Mouse (Mus musculus) kidney, embryonic 14.5 days (tissue): ENCODE data around the gene Cdh4. TPM values are rescaled to one million over a fixed set of nuclear protein-coding genes. Genes with fewer than 3 reads are reported as not detected.

Experiments
- ATAC-seq: fragments of 200-750 bp; cut with Nextera tagmentation; 2 replicates; pipeline ENCODE4 v1.8.0; 2017; ENCODE audit warnings: moderate number of reproducible peaks, mild to moderate bottlenecking, moderate TSS enrichment, moderate library complexity; ENCODE audit not compliant: low FRiP score, low TSS enrichment
- H3K27ac ChIP-seq: fragments of 300-500 bp; sonication (generic); 2 replicates; pipeline ENCODE4 v1.5.1; 2014; ENCODE audit warnings: low read depth, mild to moderate bottlenecking, low read length, moderate library complexity, mixed read lengths
- H3K27me3 ChIP-seq: fragments of 300-500 bp; sonication (generic); 2 replicates; pipeline ENCODE4 v1.6.1; 2014; ENCODE audit warnings: mild to moderate bottlenecking, low read length; ENCODE audit not compliant: control insufficient read depth, insufficient read depth
- H3K36me3 ChIP-seq: fragments of 300-500 bp; sonication (generic); 2 replicates; pipeline ENCODE4 v1.6.1; 2014; ENCODE audit warnings: low read length, mixed read lengths; ENCODE audit not compliant: control insufficient read depth, insufficient read depth
- H3K4me1 ChIP-seq: fragments of 300-500 bp; sonication (generic); 2 replicates; pipeline ENCODE4 v1.6.1; 2014; ENCODE audit warnings: low read length, mixed read lengths; ENCODE audit not compliant: control insufficient read depth, insufficient read depth
- H3K4me2 ChIP-seq: fragments of 300-500 bp; sonication (generic); replicated peaks from 2 replicates; pipeline ENCODE4 v1.6.1; 2014; ENCODE audit warnings: low read depth, mild to moderate bottlenecking, low read length
- H3K4me3 ChIP-seq: fragments of 300-500 bp; sonication (generic); 2 replicates; pipeline ENCODE4 v1.5.1; 2014; ENCODE audit warnings: mild to moderate bottlenecking, low read length
- H3K9ac ChIP-seq: fragments of 300-500 bp; sonication (generic); 2 replicates; pipeline ENCODE4 v1.6.1; 2014; ENCODE audit warnings: low read depth, mild to moderate bottlenecking, low read length, moderate library complexity
- H3K9me3 ChIP-seq: fragments of 300-500 bp; sonication (generic); 2 replicates; pipeline ENCODE4 v1.6.1; 2016; ENCODE audit warnings: low read length; ENCODE audit not compliant: control insufficient read depth
- WGBS: fragments of 180-500 bp; shearing (Covaris S2); extraction: QIAGEN DNeasy Blood & Tissue Kit; methylation state at CpG from one replicate; pipeline ENCODE4 v1.1.7; 2014; 5-methylcytosine and 5-hydroxymethylcytosine counted together
- polyA plus RNA-seq: library from polyadenylated mRNA; unstranded; fragments of >200 nt; fragmentation: Nextera tagmentation; extraction: Ambion mirVana; gene quantifications from 2 replicates; pipeline ENCODE4 v1.2.1, GENCODE M21; 2014

The Cdh4 gene
- polyA plus RNA-seq, 1 experiment from 2014 or later: 19.4 TPM

DNA sequence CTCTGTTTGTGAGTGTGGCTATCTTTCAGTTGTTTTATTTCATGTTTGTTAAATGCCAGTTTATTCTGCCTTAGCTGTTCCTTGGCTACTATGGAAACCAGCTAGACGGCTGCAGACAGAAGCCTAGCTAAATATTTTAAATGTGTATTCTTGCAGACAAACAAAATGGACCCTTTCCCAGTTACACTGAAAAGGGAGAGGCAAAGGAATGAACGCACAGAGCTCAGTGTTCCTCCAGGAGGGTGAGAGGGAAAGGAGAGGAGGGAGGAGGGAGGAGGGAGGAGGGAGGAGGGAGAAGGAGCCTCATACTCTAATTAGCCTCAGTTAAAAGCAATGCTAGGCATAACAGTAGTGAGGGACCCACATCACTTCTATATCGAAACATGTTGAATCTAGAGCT lies 348.5 kb downstream of the Cdh4 start:
- H3K4me2 ChIP-seq: no peak overlapping the region
- H3K9me3 ChIP-seq: no peaks in the 10 kb centered on the region
- no peaks in the 10 kb centered on the region for H3K27me3 ChIP-seq
- no peak overlapping the region for H3K27ac ChIP-seq
- no peak for ATAC-seq
- WGBS: 66% methylated on average over 3 of the region's 3 CpGs
- H3K9ac ChIP-seq: no peak overlapping the region
- no peaks in the 10 kb centered on the region for H3K36me3 ChIP-seq
- peaks cover 9% of the 10 kb centered on the region; the same call in 1 of the 2 replicates for H3K4me1 ChIP-seq
- no peak overlapping the region for H3K4me3 ChIP-seq

DNA sequence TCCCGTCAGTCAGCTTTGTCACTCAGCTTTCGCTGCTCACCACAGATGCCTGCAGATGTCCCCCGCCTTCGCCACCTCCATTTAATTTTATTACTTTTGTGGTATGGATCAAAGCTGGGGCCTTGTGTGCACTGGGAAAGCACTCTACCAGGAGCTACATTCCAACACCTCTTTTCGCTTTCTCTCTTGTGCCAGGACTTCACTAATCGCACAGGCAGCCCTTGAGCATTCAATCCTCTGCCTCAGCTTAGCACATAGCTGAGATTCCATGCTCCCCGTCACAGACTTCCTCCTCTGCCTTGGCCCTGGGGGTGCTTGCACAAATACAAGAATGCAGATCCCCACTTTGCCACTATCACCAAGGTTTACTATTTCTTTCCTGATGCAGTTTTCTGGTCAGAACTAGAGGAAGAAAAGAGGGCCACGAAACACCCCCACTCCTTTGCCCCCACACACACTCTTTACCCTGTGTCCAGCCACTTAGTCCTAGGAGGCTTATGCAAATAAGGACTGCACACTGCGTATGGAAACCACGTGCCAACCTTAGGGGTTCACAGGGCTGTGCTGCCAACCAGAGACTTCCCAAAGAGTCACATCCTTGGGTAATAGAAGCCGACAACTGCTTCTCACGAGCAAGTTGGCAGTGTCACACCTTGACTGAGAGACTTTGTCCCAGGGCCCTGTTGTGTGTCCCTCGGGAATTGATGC lies 350.3 kb downstream of the Cdh4 start:
- ATAC-seq: no peak
- Histone ChIP-seq H3K27me3 (no peaks in the 10 kb centered on the region), H3K4me2 (no peak overlapping the region), H3K9me3 (no peaks in the 10 kb centered on the region), H3K4me1 (0 out of 2 replicates have a peak, but pooled peaks cover 2% of the 10 kb centered on the region), H3K9ac (no peak overlapping the region), H3K4me3 (no peak overlapping the region), H3K27ac (no peak overlapping the region), H3K36me3 (no peaks in the 10 kb centered on the region)
- WGBS: 49% methylated on average over 13 of the region's 13 CpGs

DNA sequence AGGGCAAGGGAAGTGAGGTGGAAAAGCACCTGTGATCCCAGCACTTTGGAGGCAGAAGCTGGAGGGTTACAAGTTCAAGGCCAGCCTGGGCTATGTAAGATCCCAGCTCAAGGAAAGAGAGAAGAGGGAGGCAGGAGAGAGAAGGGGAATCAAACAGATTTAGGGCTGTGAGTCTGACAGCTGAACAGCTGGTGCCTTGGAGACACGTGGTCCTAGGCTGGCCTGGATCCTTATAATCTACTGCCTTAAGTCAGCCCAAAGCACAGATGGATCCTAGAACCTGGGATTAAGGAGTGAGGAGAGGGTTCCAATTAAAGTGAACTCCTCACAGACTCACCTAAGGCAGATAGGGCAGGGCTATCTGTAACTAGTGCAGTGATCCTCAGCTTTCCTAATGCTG lies 352.1 kb downstream of the Cdh4 start:
- H3K36me3 ChIP-seq: no peaks in the 10 kb centered on the region
- H3K27me3 ChIP-seq: no peaks in the 10 kb centered on the region
- no peaks in the 10 kb centered on the region for H3K9me3 ChIP-seq
- no peak overlapping the region for H3K4me2 ChIP-seq
- no peak overlapping the region for H3K4me3 ChIP-seq
- H3K9ac ChIP-seq: no peak overlapping the region
- WGBS: 45% methylated on average over 1 of the region's 1 CpGs
- H3K4me1 ChIP-seq: no peaks in the 10 kb centered on the region
- ATAC-seq: no peak
- no peak overlapping the region for H3K27ac ChIP-seq

DNA sequence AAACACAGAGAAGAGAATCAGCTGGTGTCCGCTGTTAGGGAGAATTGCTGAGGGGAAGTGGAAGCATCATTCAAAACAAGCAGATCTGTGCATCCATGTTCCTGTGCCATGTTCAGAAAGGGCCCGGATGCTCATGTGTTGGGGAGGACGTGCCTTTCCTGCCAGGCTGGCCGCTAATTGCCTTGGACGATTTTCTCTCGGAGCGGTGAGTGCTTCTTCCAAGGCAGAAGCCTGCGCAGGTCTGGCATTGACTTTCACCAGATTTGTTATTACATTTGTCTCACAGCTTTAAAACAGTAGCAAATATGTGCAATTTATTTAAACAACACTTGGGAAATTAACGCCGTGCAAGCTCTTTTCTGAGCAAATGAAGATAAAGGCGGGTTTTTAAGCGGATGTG lies 353.2 kb downstream of the Cdh4 start:
- Histone ChIP-seq H3K27ac (no peak overlapping the region), H3K9ac (no peak overlapping the region), H3K4me1 (no peaks in the 10 kb centered on the region), H3K4me2 (no peak overlapping the region), H3K27me3 (no peaks in the 10 kb centered on the region), H3K9me3 (no peaks in the 10 kb centered on the region), H3K36me3 (no peaks in the 10 kb centered on the region), H3K4me3 (no peak overlapping the region)
- WGBS: 73% methylated on average over 12 of the region's 12 CpGs
- no peak for ATAC-seq

DNA sequence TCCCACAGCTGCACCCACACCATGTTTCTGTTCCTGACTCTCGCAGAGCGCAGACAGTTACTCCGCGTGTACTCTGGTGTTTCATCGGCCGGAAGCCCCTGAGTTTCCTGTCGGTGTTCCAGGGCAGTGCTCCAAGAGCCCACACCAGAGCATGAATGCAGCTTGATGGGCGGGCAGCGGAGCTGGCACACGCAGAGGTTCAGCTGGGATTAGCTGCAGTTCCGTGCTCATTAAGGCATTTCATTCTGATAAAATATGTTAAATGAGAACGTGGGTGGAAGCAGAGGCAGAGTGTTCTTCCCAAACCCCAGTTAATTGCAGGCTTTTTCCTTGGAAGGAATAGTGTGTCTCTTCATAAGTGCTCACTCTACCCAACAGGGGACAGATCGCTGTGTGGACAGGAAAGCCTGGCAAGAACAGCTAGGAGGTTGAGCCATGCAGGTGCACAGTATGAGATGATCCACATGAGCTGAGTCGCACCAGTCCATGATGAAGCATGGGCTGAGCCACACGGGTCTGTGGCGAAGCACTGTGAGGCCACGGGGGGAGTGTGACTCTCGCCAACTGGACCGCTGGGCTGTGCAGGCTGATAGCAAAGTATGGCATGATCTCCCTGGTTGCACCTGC lies 357.8 kb downstream of the Cdh4 start:
- Histone ChIP-seq H3K4me1 (no peaks in the 10 kb centered on the region), H3K4me3 (no peak overlapping the region), H3K27ac (no peak overlapping the region), H3K9ac (no peak overlapping the region), H3K4me2 (no peak overlapping the region), H3K36me3 (no peaks in the 10 kb centered on the region), H3K9me3 (no peaks in the 10 kb centered on the region), H3K27me3 (no peaks in the 10 kb centered on the region)
- 86% methylated on average over 19 of the region's 19 CpGs for WGBS
- no peak for ATAC-seq

DNA sequence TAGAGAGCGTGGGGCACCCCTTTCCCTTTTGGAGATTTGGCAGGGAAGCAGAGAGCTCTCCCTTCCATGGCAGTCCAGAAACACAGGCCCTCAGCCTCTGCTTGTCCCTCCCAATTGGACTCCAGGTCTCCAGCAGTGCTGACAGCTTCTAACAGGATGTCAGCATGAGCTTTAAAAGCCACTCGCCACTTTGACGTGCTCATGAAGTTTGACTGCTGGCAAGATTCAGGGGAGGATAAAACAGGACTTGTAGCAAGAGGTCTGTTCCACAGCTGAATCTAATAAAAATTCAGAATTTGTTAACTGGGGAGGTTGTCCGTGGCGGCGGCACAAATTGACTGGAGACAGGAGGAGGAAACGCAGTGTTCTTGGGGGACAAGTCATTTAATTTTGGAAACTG lies 358.8 kb downstream of the Cdh4 start:
- Histone ChIP-seq H3K27ac (no peak overlapping the region), H3K9me3 (no peaks in the 10 kb centered on the region), H3K4me1 (no peaks in the 10 kb centered on the region), H3K4me2 (no peak overlapping the region), H3K27me3 (no peaks in the 10 kb centered on the region), H3K4me3 (no peak overlapping the region), H3K36me3 (no peaks in the 10 kb centered on the region), H3K9ac (no peak overlapping the region)
- ATAC-seq: no peak
- 50% methylated on average over 7 of the region's 7 CpGs for WGBS

DNA sequence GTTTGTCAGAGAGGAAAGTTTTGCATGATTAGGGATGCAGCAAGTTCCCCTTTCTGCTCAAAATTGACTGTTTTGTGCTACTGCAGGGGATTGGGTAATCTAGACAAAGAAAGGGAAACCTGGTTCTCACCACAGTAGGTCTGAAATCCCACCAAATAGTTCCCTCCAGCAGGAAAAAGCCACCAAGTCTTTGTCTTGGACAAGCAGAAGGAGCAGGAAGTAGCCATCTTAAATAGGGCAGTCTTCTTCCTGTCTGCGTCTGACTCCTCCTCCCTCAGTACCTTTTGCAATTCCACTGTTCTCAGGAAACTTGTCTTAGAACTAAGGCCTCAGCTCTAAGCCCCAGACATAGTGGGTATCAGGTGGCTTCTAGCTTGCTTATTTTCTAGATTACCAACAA lies 360.2 kb downstream of the Cdh4 start:
- Histone ChIP-seq H3K4me1 (no peaks in the 10 kb centered on the region), H3K9me3 (no peaks in the 10 kb centered on the region), H3K4me3 (no peak overlapping the region), H3K9ac (no peak overlapping the region), H3K36me3 (no peaks in the 10 kb centered on the region), H3K27me3 (no peaks in the 10 kb centered on the region), H3K27ac (no peak overlapping the region), H3K4me2 (no peak overlapping the region)
- 96% methylated on average over 1 of the region's 1 CpGs for WGBS
- no peak for ATAC-seq

DNA sequence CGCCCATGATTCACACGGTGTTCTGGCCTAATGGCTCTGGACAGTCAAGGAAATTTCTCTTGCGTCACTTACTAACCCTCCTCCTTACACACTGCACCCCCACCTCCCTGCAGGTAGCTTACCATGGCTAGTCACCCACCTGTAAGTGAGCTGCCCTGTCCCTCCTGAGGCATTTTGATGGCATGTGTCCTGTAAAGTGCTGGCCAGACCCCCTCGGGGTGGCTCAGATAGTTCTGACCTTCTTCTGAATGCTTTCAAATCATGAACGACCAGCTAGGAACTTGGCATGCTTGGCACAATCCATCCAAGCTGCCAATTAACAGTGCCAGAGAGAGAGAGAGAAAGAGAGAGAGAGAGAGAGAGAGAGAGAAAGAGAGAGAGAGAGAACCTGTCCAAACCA lies 368.9 kb downstream of the Cdh4 start:
- no peak overlapping the region for H3K9ac ChIP-seq
- no peaks in the 10 kb centered on the region for H3K36me3 ChIP-seq
- no peaks in the 10 kb centered on the region for H3K9me3 ChIP-seq
- H3K4me3 ChIP-seq: no peak overlapping the region
- no peak for ATAC-seq
- 85% methylated on average over 5 of the region's 5 CpGs for WGBS
- no peak overlapping the region for H3K27ac ChIP-seq
- no peaks in the 10 kb centered on the region for H3K27me3 ChIP-seq
- no peak overlapping the region for H3K4me2 ChIP-seq
- H3K4me1 ChIP-seq: no peaks in the 10 kb centered on the region

DNA sequence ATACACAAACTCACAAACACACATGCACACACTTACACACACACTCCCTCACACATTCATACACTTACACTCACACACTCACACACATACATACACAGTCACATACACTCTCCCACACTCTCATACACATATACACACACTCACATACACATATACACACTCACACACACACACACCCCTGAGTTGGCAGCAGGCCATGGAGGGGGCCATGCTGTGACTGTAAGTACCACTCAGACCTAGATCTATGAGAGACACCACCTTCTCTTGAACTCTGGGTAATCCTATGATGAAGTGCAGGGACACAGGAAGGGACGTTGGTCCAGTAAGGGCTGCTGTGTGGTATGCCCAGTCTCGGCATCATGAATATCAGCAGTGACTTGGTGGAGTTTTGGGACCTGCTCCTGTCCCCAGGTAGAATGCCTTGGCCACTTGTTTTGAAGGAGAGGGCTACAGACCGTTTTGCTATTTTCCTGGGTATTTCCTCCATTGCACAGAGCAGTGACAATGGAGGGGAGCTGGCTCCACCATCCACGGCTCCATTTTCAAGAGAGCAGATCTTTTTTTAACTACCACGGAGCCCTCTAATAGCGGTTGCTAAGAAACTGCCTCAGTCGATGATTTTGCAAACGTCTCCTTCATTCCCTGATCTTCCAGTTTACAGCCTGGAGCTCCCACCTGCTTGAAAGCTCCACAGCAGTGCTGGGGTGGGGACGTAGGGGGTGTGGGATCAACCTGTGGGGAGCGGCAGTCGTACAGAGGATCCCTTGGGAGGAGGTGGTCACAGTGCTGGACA lies 371.0 kb downstream of the Cdh4 start:
- Histone ChIP-seq H3K4me3 (no peak overlapping the region), H3K9ac (no peak overlapping the region), H3K27me3 (no peaks in the 10 kb centered on the region), H3K4me1 (no peaks in the 10 kb centered on the region), H3K36me3 (no peaks in the 10 kb centered on the region), H3K9me3 (no peaks in the 10 kb centered on the region), H3K27ac (no peak overlapping the region), H3K4me2 (no peak overlapping the region)
- ATAC-seq: no peak
- WGBS: 67% methylated on average over 11 of the region's 11 CpGs
